Mouse (Mus musculus): Measurements from ENCODE around the gene Arfip1. TPM values are rescaled to one million over a fixed set of nuclear protein-coding genes. Genes with fewer than 3 reads are reported as not detected.

Arfip1 gene
- polyA plus RNA-seq, 1 experiment from 2014 or later, result 55.9 TPM

DNA sequence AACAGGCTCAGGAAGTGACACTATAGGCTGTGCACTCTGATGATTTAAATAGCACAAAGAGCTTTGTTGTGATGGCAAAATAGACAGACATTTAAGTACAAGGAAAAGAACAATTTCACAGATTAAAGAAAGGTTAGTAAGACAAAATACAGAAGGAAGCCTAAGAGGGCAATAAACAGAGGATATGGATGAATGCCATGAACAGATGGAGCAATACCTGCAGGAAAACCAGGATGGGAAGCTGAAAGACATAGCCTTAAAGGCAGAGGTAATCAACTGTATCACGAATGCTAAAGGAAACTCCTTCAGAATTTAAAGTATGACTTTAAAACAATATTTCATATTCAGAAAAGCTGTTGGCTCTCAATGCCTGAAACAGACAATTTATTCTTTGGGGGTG, 57.5 kb downstream of the Arfip1 start:
- no peak overlapping the region for H3K4me2 ChIP-seq
- 85% methylated on average over 1 of the region's 1 CpGs for WGBS
- H3K4me1 ChIP-seq, result 0 out of 2 replicates have a peak, but pooled peaks cover 2% of the 10 kb centered on the region
- H3K4me3 ChIP-seq (replicated peaks), result no peak overlapping the region
- H3K27ac ChIP-seq, result no peak overlapping the region
- H3K36me3 ChIP-seq, result no peaks in the 10 kb centered on the region
- no peak overlapping the region for H3K9ac ChIP-seq
- H3K9me3 ChIP-seq, result no peaks in the 10 kb centered on the region
- no peaks in the 10 kb centered on the region for H3K27me3 ChIP-seq (replicated peaks)
- no peak for ATAC-seq (ENCODE audit: insufficient read depth, low FRiP score, low read depth)

DNA sequence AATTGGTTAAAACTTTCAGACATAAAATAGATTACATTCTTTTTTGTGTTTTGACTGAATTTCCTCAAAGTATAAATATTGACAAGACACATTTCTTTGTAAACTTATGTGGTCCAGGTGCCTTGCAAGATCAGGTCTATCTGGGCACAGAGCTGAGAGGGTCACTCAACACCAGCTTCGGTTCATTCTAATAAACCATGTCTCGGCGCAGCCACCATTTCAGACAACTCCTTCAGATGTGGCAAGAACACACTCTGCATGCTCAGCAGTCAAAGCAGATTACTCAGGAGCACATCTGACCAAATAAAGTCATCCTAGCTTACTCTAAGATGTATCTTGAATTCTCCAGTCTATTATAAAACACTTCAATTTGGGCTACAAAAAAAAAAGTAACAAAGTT, 66.3 kb downstream of the Arfip1 start:
- ATAC-seq (ENCODE audit: insufficient read depth, low FRiP score, low read depth), result no peak
- Histone ChIP-seq H3K4me3 (replicated peaks) (no peak overlapping the region), H3K4me1 (no peaks in the 10 kb centered on the region), H3K27ac (no peak overlapping the region), H3K4me2 (no peak overlapping the region), H3K27me3 (replicated peaks) (no peaks in the 10 kb centered on the region), H3K9me3 (no peaks in the 10 kb centered on the region), H3K36me3 (no peaks in the 10 kb centered on the region), H3K9ac (no peak overlapping the region)
- 67% methylated on average over 3 of the region's 3 CpGs for WGBS

DNA sequence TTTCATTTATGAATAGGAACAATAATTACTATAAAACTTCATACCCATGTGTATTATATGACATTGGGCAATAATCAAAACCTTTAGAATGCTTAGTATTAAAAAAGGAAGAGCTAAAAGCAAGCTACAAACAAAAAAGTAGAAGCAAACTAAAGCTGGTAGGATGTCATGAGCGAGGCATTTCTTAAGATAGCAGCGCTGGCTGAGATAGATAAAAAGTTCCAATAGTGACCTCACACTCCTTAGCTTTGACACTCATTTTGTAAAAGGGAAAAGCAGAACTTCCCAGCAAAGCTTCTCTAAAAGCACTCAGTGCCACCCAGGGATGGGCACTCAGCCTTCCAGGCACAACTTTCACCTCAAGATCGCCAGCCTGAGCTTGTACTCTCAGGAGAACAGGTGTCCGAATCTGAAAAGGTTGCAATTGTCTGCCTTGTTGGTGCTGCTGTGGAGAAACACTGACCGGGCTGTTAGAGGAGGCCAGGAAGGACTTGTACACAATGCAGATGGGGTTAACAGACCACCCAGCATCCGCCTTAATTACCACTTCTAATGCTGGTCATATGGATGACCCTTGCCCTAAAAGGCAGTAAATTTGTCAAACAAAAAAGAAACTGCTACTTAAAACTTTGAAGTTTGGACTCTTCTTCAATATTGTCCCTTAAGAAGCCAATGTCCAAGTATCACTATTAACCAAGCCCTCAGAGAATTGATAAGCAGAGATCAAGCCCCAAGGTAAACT, 69.5 kb downstream of the Arfip1 start:
- 60% methylated on average over 6 of the region's 6 CpGs for WGBS
- H3K27me3 ChIP-seq (replicated peaks), result no peaks in the 10 kb centered on the region

DNA sequence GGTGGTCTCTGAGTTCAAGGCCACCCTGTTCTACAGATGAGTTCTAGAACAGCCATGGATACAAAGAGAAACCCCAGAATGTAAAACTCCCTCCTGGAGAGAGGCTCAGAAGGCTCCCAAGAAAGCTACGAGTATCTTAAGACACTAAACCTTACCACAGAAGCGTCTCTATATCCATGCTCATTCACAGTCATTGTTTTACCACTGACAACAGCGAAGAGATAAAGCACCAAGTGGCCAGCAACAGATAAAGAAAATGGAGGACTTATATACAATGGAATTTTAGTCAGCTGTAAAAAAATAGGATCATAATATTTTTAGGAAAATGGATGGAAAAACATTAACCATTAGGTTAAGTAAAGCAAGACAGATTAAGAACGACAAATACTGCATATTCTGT, 77.2 kb downstream of the Arfip1 start:
- Histone ChIP-seq H3K27ac (no peak overlapping the region), H3K9ac (no peak overlapping the region), H3K36me3 (peaks cover 4% of the 10 kb centered on the region; the same call in 1 of the 2 replicates), H3K4me1 (peaks cover 5% of the 10 kb centered on the region; the same call in 1 of the 2 replicates), H3K4me3 (replicated peaks) (no peak overlapping the region), H3K9me3 (no peaks in the 10 kb centered on the region), H3K27me3 (replicated peaks) (no peaks in the 10 kb centered on the region), H3K4me2 (no peak overlapping the region)
- 75% methylated on average over 4 of the region's 4 CpGs for WGBS
- ATAC-seq (ENCODE audit: insufficient read depth, low FRiP score, low read depth), result no peak

More for the DNA sequence above, 69.5 kb downstream of the Arfip1 start:
- Histone ChIP-seq H3K4me3 (replicated peaks) (no peak overlapping the region), H3K9me3 (no peaks in the 10 kb centered on the region), H3K4me2 (no peak overlapping the region), H3K4me1 (no peaks in the 10 kb centered on the region), H3K36me3 (no peaks in the 10 kb centered on the region), H3K27ac (no peak overlapping the region), H3K9ac (no peak overlapping the region)
- no peak for ATAC-seq (ENCODE audit: insufficient read depth, low FRiP score, low read depth)

- H3K27me3 ChIP-seq (replicated peaks), result no peaks in the 10 kb centered on the region
- H3K4me2 ChIP-seq, result no peak overlapping the region
- H3K36me3 ChIP-seq, result peaks cover 4% of the 10 kb centered on the region; the same call in 1 of the 2 replicates
- no peak overlapping the region for H3K4me3 ChIP-seq (replicated peaks)
- no peak overlapping the region for H3K9ac ChIP-seq
- WGBS, result 89% methylated on average over 8 of the region's 8 CpGs
- peaks cover 5% of the 10 kb centered on the region; the same call in 1 of the 2 replicates for H3K4me1 ChIP-seq
- H3K27ac ChIP-seq, result no peak overlapping the region
- ATAC-seq (ENCODE audit: insufficient read depth, low FRiP score, low read depth), result no peak
- no peaks in the 10 kb centered on the region for H3K9me3 ChIP-seq
These were observed 78.1 kb downstream of the Arfip1 start for GRCm38 (mm10) chr3:84504291-84504690.

GRCm38 (mm10) chr3:84502101-84502500, 80.3 kb downstream of the Arfip1 start:
- no peak overlapping the region for H3K27ac ChIP-seq

GRCm38 (mm10) chr3:84500491-84500890, 81.9 kb downstream of the Arfip1 start:
- Histone ChIP-seq H3K36me3 (peaks cover 8% of the 10 kb centered on the region; the same call in 1 of the 2 replicates), H3K4me3 (replicated peaks) (no peak overlapping the region), H3K4me2 (no peak overlapping the region), H3K27ac (no peak overlapping the region), H3K9ac (no peak overlapping the region), H3K9me3 (no peaks in the 10 kb centered on the region), H3K27me3 (replicated peaks) (no peaks in the 10 kb centered on the region), H3K4me1 (peaks cover 5% of the 10 kb centered on the region; the same call in 1 of the 2 replicates)
- 87% methylated on average over 10 of the region's 10 CpGs for WGBS
- ATAC-seq (ENCODE audit: insufficient read depth, low FRiP score, low read depth), result no peak

More at GRCm38 (mm10) chr3:84502101-84502500, 80.3 kb downstream of the Arfip1 start:
- Histone ChIP-seq H3K27me3 (replicated peaks) (no peaks in the 10 kb centered on the region), H3K9me3 (no peaks in the 10 kb centered on the region), H3K9ac (no peak overlapping the region), H3K36me3 (peaks cover 6% of the 10 kb centered on the region; the same call in 1 of the 2 replicates), H3K4me3 (replicated peaks) (no peak overlapping the region), H3K4me1 (peaks cover 5% of the 10 kb centered on the region; the same call in 1 of the 2 replicates), H3K4me2 (no peak overlapping the region)
- ATAC-seq (ENCODE audit: insufficient read depth, low FRiP score, low read depth), result no peak
- WGBS, result 82% methylated on average over 2 of the region's 2 CpGs

- Histone ChIP-seq H3K27me3 (replicated peaks) (no peaks in the 10 kb centered on the region), H3K9ac (no peak overlapping the region), H3K9me3 (no peaks in the 10 kb centered on the region), H3K4me2 (no peak overlapping the region), H3K27ac (no peak overlapping the region), H3K4me3 (replicated peaks) (no peak overlapping the region), H3K36me3 (0 out of 2 replicates have a peak, but pooled peaks cover 12% of the 10 kb centered on the region), H3K4me1 (no peaks in the 10 kb centered on the region)
- 86% methylated on average over 11 of the region's 11 CpGs for WGBS
- no peak for ATAC-seq (ENCODE audit: insufficient read depth, low FRiP score, low read depth)
These were observed 84.7 kb downstream of the Arfip1 start for GRCm38 (mm10) chr3:84497718-84498117.

GRCm38 (mm10) chr3:84492657-84493056, 89.8 kb downstream of the Arfip1 start:
- H3K36me3 ChIP-seq, result 0 out of 2 replicates have a peak, but pooled peaks cover 11% of the 10 kb centered on the region
- WGBS, result 82% methylated on average over 8 of the region's 8 CpGs
- H3K27ac ChIP-seq, result no peak overlapping the region
- no peaks in the 10 kb centered on the region for H3K9me3 ChIP-seq
- ATAC-seq (ENCODE audit: insufficient read depth, low FRiP score, low read depth), result no peak
- H3K4me3 ChIP-seq (replicated peaks), result no peak overlapping the region
- no peaks in the 10 kb centered on the region for H3K4me1 ChIP-seq
- no peaks in the 10 kb centered on the region for H3K27me3 ChIP-seq (replicated peaks)
- H3K4me2 ChIP-seq, result no peak overlapping the region
- H3K9ac ChIP-seq, result no peak overlapping the region

GRCm38 (mm10) chr3:84492148-84492547, 90.3 kb downstream of the Arfip1 start:
- H3K27me3 ChIP-seq (replicated peaks), result no peaks in the 10 kb centered on the region
- no peak overlapping the region for H3K9ac ChIP-seq
- WGBS, result 64% methylated on average over 4 of the region's 4 CpGs
- no peaks in the 10 kb centered on the region for H3K9me3 ChIP-seq
- H3K4me2 ChIP-seq, result no peak overlapping the region
- no peaks in the 10 kb centered on the region for H3K4me1 ChIP-seq
- no peak overlapping the region for H3K27ac ChIP-seq
- 0 out of 2 replicates have a peak, but pooled peaks cover 11% of the 10 kb centered on the region for H3K36me3 ChIP-seq
- ATAC-seq (ENCODE audit: insufficient read depth, low FRiP score, low read depth), result no peak
- H3K4me3 ChIP-seq (replicated peaks), result no peak overlapping the region

- Histone ChIP-seq H3K4me2 (no peak overlapping the region), H3K9ac (no peak overlapping the region), H3K4me3 (replicated peaks) (no peak overlapping the region), H3K27me3 (replicated peaks) (no peaks in the 10 kb centered on the region), H3K36me3 (0 out of 2 replicates have a peak, but pooled peaks cover 9% of the 10 kb centered on the region), H3K4me1 (no peaks in the 10 kb centered on the region), H3K9me3 (no peaks in the 10 kb centered on the region), H3K27ac (no peak overlapping the region)
- no peak for ATAC-seq (ENCODE audit: insufficient read depth, low FRiP score, low read depth)
- WGBS, result 69% methylated on average over 6 of the region's 6 CpGs
These were observed 93.7 kb downstream of the Arfip1 start for GRCm38 (mm10) chr3:84488716-84489115.

GRCm38 (mm10) chr3:84484891-84485290, 97.5 kb downstream of the Arfip1 start:
- Histone ChIP-seq H3K4me3 (replicated peaks) (no peak overlapping the region), H3K9ac (no peak overlapping the region), H3K27me3 (replicated peaks) (no peaks in the 10 kb centered on the region), H3K27ac (no peak overlapping the region), H3K4me2 (no peak overlapping the region), H3K36me3 (no peaks in the 10 kb centered on the region), H3K9me3 (no peaks in the 10 kb centered on the region), H3K4me1 (0 out of 2 replicates have a peak, but pooled peaks cover 6% of the 10 kb centered on the region)
- no peak for ATAC-seq (ENCODE audit: insufficient read depth, low FRiP score, low read depth)
- WGBS, result 52% methylated on average over 3 of the region's 3 CpGs

Measured in stomach, embryonic 15.5 days (tissue).